Mouse (Mus musculus): Measurements from ENCODE around the gene Trmt5.

DNA sequence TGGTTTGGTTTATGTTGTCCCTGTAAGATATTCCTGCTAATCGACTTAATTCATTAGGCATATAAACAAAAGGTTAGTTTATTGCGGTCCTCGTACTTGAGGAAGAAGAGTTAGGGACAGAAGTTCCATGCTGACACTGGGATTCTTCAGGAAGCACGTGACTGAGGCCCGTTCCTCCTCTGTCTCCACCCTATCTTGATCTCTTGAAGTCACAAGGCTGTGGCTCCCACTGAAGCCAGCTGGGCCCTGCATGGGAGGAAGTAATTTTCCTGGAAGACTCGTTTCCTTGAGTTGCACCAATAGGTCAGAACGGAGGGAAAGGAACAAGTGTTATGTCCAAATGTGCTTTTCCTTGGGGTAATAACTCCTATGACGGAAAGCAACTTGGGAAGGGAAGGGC is 1.1 kb upstream of the Trmt5 start:
- TF ChIP-seq CTCF (IDR thresholded peaks at IDR 0.05; ENCODE audit: control insufficient read depth, insufficient read depth, insufficient read length) (no peak), MYOD1 (IDR thresholded peaks at IDR 0.05; ENCODE audit: control insufficient read depth, insufficient read length, low read depth) (no peak), MAX (IDR thresholded peaks at IDR 0.05) (peak; percentile 52), CEBPB (IDR thresholded peaks at IDR 0.05; ENCODE audit: low read depth) (no peak), MYOG (IDR thresholded peaks at IDR 0.05; ENCODE audit: control insufficient read depth, extremely low read depth, insufficient read length) (no peak), USF1 (IDR thresholded peaks at IDR 0.05; ENCODE audit: low read depth) (peak; percentile 91), FOSL1 (IDR thresholded peaks at IDR 0.05; ENCODE audit: insufficient read depth, low read length, poor library complexity, severe bottlenecking) (no peak)

Data from C2C12 (cell line).